Mouse (Mus musculus) kidney, embryonic 14.5 days (tissue): ENCODE data around the gene Vmn1r130. TPM values are rescaled to one million over a fixed set of nuclear protein-coding genes. Genes with fewer than 3 reads are reported as not detected.
"Not testable (repeated sequence)": the region's sequence is repeated elsewhere in the genome, so short reads cannot be mapped to it uniquely, and the experiment has no call there.

Source experiments
- ATAC-seq: fragments of 200-750 bp; cut with Nextera tagmentation; 2 replicates; pipeline ENCODE4 v1.8.0; 2017; ENCODE audit warnings: moderate number of reproducible peaks, mild to moderate bottlenecking, moderate TSS enrichment, moderate library complexity; ENCODE audit not compliant: low FRiP score, low TSS enrichment
- H3K27ac ChIP-seq: fragments of 300-500 bp; sonication (generic); 2 replicates; pipeline ENCODE4 v1.5.1; 2014; ENCODE audit warnings: low read depth, mild to moderate bottlenecking, low read length, moderate library complexity, mixed read lengths
- H3K27me3 ChIP-seq: fragments of 300-500 bp; sonication (generic); 2 replicates; pipeline ENCODE4 v1.6.1; 2014; ENCODE audit warnings: mild to moderate bottlenecking, low read length; ENCODE audit not compliant: control insufficient read depth, insufficient read depth
- H3K36me3 ChIP-seq: fragments of 300-500 bp; sonication (generic); 2 replicates; pipeline ENCODE4 v1.6.1; 2014; ENCODE audit warnings: low read length, mixed read lengths; ENCODE audit not compliant: control insufficient read depth, insufficient read depth
- H3K4me1 ChIP-seq: fragments of 300-500 bp; sonication (generic); 2 replicates; pipeline ENCODE4 v1.6.1; 2014; ENCODE audit warnings: low read length, mixed read lengths; ENCODE audit not compliant: control insufficient read depth, insufficient read depth
- H3K4me2 ChIP-seq: fragments of 300-500 bp; sonication (generic); replicated peaks from 2 replicates; pipeline ENCODE4 v1.6.1; 2014; ENCODE audit warnings: low read depth, mild to moderate bottlenecking, low read length
- H3K4me3 ChIP-seq: fragments of 300-500 bp; sonication (generic); 2 replicates; pipeline ENCODE4 v1.5.1; 2014; ENCODE audit warnings: mild to moderate bottlenecking, low read length
- H3K9ac ChIP-seq: fragments of 300-500 bp; sonication (generic); 2 replicates; pipeline ENCODE4 v1.6.1; 2014; ENCODE audit warnings: low read depth, mild to moderate bottlenecking, low read length, moderate library complexity
- H3K9me3 ChIP-seq: fragments of 300-500 bp; sonication (generic); 2 replicates; pipeline ENCODE4 v1.6.1; 2016; ENCODE audit warnings: low read length; ENCODE audit not compliant: control insufficient read depth
- WGBS: fragments of 180-500 bp; shearing (Covaris S2); extraction: QIAGEN DNeasy Blood & Tissue Kit; methylation state at CpG from one replicate; pipeline ENCODE4 v1.1.7; 2014; 5-methylcytosine and 5-hydroxymethylcytosine counted together
- polyA plus RNA-seq: library from polyadenylated mRNA; unstranded; fragments of >200 nt; fragmentation: Nextera tagmentation; extraction: Ambion mirVana; gene quantifications from 2 replicates; pipeline ENCODE4 v1.2.1, GENCODE M21; 2014

Vmn1r130 gene
- not detected in 2 replicates for polyA plus RNA-seq

- H3K9ac ChIP-seq, H3K4me2 ChIP-seq, ATAC-seq, H3K4me1 ChIP-seq, H3K4me3 ChIP-seq, H3K36me3 ChIP-seq, H3K27me3 ChIP-seq, H3K9me3 ChIP-seq, H3K27ac ChIP-seq: not testable (repeated sequence)
- no CpG with 5 or more reads among the region's 3 CpGs for WGBS
These were observed at the start of gene Vmn1r130 for GRCm38 (mm10) chr7:21511480-21511879. Vmn1r130 (plus strand) TSS chr7:21511780.

DNA sequence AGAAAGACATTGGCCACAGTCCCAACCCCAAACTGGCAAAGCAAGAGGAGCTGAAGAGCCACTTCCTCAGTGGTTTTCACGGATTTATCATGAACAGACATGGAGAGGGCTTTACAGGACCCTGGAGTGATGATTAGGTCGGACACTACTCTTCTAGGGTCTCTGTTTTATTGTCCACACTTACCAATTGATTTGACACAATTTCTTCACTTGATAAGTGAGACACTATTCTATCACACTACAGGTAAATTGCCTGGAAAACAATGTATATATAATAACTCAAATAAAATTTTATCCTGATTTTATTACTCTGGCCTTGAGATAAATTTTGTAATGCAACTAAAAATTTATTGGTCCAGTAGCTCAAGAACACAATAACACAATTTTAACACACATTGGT, 34.4 kb downstream of the Vmn1r130 start, which contains the start of gene Vmn1r131:
Gene Vmn1r131, minus strand, starts transcription at position 101 of the 400 bp plus-strand sequence.
- not testable (repeated sequence) for ATAC-seq, H3K9me3 ChIP-seq, H3K27me3 ChIP-seq, H3K4me3 ChIP-seq, H3K36me3 ChIP-seq, H3K9ac ChIP-seq, H3K4me2 ChIP-seq, H3K27ac ChIP-seq, H3K4me1 ChIP-seq
- WGBS, result no CpG with 5 or more reads among the region's 2 CpGs

Other genes starting within 250 kb of the Vmn1r130 start
- not detected in 2 replicates for gene Vmn1r125, start 239.6 kb upstream of the Vmn1r130 start, polyA plus RNA-seq
- not detected in 2 replicates for gene Vmn1r126, start 210.3 kb upstream of the Vmn1r130 start, polyA plus RNA-seq
- not detected in 2 replicates for gene Vmn1r127, start 191.9 kb upstream of the Vmn1r130 start, polyA plus RNA-seq
- not detected in 2 replicates for gene Vmn1r128, start 162.4 kb upstream of the Vmn1r130 start, polyA plus RNA-seq
- gene Vmn1r129, start 150.5 kb upstream of the Vmn1r130 start, polyA plus RNA-seq, result not detected in 2 replicates
- gene Gm6882, start 79.0 kb upstream of the Vmn1r130 start, polyA plus RNA-seq, result not detected in 2 replicates
- not detected in 2 replicates for gene Vmn1r131, start 34.3 kb downstream of the Vmn1r130 start, polyA plus RNA-seq
- gene Vmn1r132, start 102.3 kb downstream of the Vmn1r130 start, polyA plus RNA-seq, result not detected in 2 replicates
- not detected in 2 replicates for gene Gm4175, start 249.7 kb downstream of the Vmn1r130 start, polyA plus RNA-seq